Mouse (Mus musculus): ENCODE results near the gene Mast4. TPM values are rescaled to one million over a fixed set of nuclear protein-coding genes. Genes with fewer than 3 reads are reported as not detected.

Gene Mast4
- polyA plus RNA-seq, 1 experiment from 2014 or later = 24.7 TPM

DNA sequence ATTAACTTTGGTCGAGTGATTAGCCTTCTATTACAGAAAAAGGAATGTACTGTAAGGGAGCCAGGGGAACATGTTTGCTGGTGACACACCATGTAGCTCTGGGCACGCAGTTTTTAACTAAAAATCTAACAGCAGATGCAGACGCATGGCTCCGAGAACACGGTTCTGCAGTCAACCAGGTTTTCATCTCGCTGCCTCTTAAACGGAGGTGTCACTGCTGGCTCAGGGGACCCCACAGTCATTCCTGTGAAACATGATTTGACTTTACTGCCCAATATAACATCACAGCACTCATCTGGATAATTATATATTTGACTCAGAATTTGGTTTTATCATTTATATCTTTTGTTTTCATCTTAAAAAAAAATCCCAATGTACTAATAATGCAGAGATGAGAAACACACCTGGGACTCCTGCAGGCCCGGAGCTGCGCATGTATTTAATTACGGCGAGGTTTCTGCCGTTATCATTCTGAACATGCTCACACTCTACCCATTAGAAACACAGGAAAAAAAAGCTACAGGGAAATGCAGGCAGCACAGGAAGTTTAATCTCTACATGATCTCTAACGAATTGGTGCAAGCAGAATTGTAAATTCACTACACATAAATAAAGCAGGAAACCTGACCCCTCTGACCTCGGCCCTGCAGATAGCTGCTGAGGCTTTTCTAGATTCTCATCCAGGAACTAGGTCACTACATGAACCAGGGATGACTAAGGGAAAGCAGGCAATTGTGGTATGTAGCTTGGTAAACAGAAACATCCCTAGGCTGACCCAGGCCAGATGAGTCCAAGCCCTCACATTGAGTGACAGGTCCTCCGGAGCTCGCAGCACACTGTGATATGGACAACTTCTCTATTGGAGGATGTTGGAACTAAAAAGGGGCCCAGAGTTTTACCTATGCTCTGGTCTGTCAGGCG, 108.1 kb downstream of the Mast4 start:
- Histone ChIP-seq H3K4me3 (replicated peaks) (no peak overlapping the region), H3K9ac (no peak overlapping the region), H3K9me3 (replicated peaks) (no peaks in the 10 kb centered on the region), H3K36me3 (no peaks in the 10 kb centered on the region), H3K4me1 (peaks cover 16% of the 10 kb centered on the region), H3K27me3 (no peaks in the 10 kb centered on the region), H3K4me2 (no peak overlapping the region), H3K27ac (0 out of 2 replicates have a peak overlapping the region, but pooled peaks have one; percentile 6)
- WGBS = 56% methylated on average over 17 of the region's 17 CpGs
- ATAC-seq (replicated peaks; ENCODE audit: low FRiP score) = peak; percentile 52; the same call in 1 of the 2 replicates

GRCm38 (mm10) chr13:103225217-103225894, 108.9 kb downstream of the Mast4 start:
- no peaks in the 10 kb centered on the region for H3K9me3 ChIP-seq (replicated peaks)
- H3K27me3 ChIP-seq = no peaks in the 10 kb centered on the region
- no peak overlapping the region for H3K4me2 ChIP-seq
- peaks cover 24% of the 10 kb centered on the region for H3K4me1 ChIP-seq
- no peak overlapping the region for H3K4me3 ChIP-seq (replicated peaks)
- no peak overlapping the region for H3K9ac ChIP-seq
- no peaks in the 10 kb centered on the region for H3K36me3 ChIP-seq
- peak overlapping the region; percentile 18; the same call in 1 of the 2 replicates for H3K27ac ChIP-seq
- no peak for ATAC-seq (replicated peaks; ENCODE audit: low FRiP score)
- 57% methylated on average over 11 of the region's 11 CpGs for WGBS

DNA sequence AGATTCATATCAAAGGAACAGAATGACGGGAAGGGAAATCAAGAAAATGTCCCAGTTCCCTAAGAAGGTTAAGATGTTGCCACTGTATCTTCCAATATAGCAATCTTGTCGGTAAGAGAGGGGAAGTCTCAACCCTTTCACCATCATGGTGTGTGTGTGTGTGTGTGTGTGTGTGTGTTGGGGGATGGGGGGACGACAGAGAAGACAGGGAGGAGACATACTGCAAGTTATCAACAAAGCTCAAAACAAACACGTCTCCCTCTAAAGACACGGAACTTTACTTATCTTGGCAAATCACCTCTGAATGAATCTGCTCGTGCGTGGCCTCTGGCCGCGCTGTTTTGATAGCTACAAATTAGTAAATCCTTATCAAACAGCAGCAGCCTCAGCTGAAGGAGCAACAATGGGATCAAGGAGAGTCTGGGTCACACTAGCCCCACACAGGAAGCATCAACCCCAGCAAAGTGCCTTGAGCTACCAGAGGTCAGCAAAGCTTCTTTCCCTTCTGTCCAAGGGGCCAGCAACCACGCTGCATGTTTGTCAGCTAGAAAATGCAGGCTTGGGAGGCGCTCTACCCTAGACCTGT, 113.7 kb downstream of the Mast4 start:
- WGBS = 48% methylated on average over 11 of the region's 11 CpGs
- Histone ChIP-seq H3K4me1 (peaks cover 14% of the 10 kb centered on the region), H3K9ac (no peak overlapping the region), H3K9me3 (replicated peaks) (no peaks in the 10 kb centered on the region), H3K27ac (no peak overlapping the region), H3K4me2 (no peak overlapping the region), H3K4me3 (replicated peaks) (no peak overlapping the region), H3K27me3 (no peaks in the 10 kb centered on the region), H3K36me3 (no peaks in the 10 kb centered on the region)
- no peak for ATAC-seq (replicated peaks; ENCODE audit: low FRiP score)

DNA sequence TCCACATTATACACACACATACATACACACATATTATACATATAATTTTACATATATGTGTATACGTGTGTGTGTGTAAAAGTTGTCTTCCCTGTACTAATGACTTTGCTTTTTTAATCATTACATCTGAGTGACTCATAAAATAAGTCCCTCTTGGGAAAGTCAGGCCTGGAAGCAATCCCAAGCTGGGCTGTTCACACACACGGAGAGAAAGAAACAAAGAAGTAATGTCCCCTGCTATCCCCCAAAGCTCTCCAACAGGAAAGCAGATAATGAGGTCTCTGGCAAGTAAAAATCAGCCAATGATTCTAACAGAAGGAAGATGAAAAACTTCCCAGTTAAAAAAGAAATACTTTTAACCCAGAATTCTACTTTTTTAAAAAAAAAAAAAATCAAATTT, 114.3 kb downstream of the Mast4 start:
- ATAC-seq (replicated peaks; ENCODE audit: low FRiP score) = no peak
- 39% methylated on average over 2 of the region's 2 CpGs for WGBS
- no peak overlapping the region for H3K27ac ChIP-seq

DNA sequence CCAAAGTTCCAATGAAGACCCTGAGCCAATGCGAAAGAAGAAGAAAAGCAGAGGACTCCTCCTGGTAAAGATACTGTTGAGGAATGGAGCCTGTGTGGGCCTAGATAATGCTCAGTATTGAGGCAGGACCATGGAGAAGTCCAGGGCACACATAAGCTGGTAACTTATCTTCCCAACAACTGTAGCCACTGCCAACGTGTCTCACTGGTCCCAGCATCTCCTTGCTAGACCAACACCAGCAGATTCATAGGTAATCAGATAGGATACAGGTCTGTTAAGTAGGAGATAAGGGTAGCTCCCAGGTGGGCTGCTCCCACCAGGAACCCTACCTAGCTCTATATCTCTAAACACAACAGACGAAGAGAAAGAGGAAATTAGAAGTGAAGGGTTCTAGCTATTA, 116.8 kb downstream of the Mast4 start:
- no peak overlapping the region for H3K4me2 ChIP-seq
- peaks cover 10% of the 10 kb centered on the region for H3K4me1 ChIP-seq
- H3K36me3 ChIP-seq = no peaks in the 10 kb centered on the region
- ATAC-seq (replicated peaks; ENCODE audit: low FRiP score) = no peak
- H3K9ac ChIP-seq = no peak overlapping the region
- H3K27me3 ChIP-seq = no peaks in the 10 kb centered on the region
- H3K4me3 ChIP-seq (replicated peaks) = no peak overlapping the region
- no peak overlapping the region for H3K27ac ChIP-seq
- WGBS = 85% methylated on average over 3 of the region's 3 CpGs
- H3K9me3 ChIP-seq (replicated peaks) = no peaks in the 10 kb centered on the region

More for the DNA sequence above, 114.3 kb downstream of the Mast4 start:
- peaks cover 9% of the 10 kb centered on the region for H3K4me1 ChIP-seq
- no peak overlapping the region for H3K9ac ChIP-seq
- no peak overlapping the region for H3K4me2 ChIP-seq
- no peaks in the 10 kb centered on the region for H3K27me3 ChIP-seq
- no peaks in the 10 kb centered on the region for H3K36me3 ChIP-seq
- no peak overlapping the region for H3K4me3 ChIP-seq (replicated peaks)
- no peaks in the 10 kb centered on the region for H3K9me3 ChIP-seq (replicated peaks)

- peaks cover 12% of the 10 kb centered on the region for H3K4me1 ChIP-seq
- WGBS = 77% methylated on average over 3 of the region's 3 CpGs
- 0 out of 2 replicates have a peak, but pooled peaks have one; percentile 22 for ATAC-seq (replicated peaks; ENCODE audit: low FRiP score)
These were observed 119.8 kb downstream of the Mast4 start for GRCm38 (mm10) chr13:103214506-103214905.

GRCm38 (mm10) chr13:103211953-103212352, 122.3 kb downstream of the Mast4 start:
- H3K27ac ChIP-seq = 0 out of 2 replicates have a peak overlapping the region, but pooled peaks have one; percentile 41
- H3K36me3 ChIP-seq = no peaks in the 10 kb centered on the region
- H3K4me3 ChIP-seq (replicated peaks) = no peak overlapping the region
- 53% methylated on average over 6 of the region's 6 CpGs for WGBS
- ATAC-seq (replicated peaks; ENCODE audit: low FRiP score) = no peak
- H3K4me2 ChIP-seq = 0 out of 2 replicates have a peak overlapping the region, but pooled peaks have one; percentile 8
- H3K27me3 ChIP-seq = no peaks in the 10 kb centered on the region
- peaks cover 12% of the 10 kb centered on the region for H3K4me1 ChIP-seq
- H3K9me3 ChIP-seq (replicated peaks) = no peaks in the 10 kb centered on the region
- no peak overlapping the region for H3K9ac ChIP-seq

More at GRCm38 (mm10) chr13:103214506-103214905, 119.8 kb downstream of the Mast4 start:
- Histone ChIP-seq H3K27ac (no peak overlapping the region), H3K36me3 (no peaks in the 10 kb centered on the region), H3K27me3 (no peaks in the 10 kb centered on the region), H3K4me2 (no peak overlapping the region), H3K9me3 (replicated peaks) (no peaks in the 10 kb centered on the region), H3K4me3 (replicated peaks) (no peak overlapping the region), H3K9ac (no peak overlapping the region)

GRCm38 (mm10) chr13:103211501-103211941, 122.8 kb downstream of the Mast4 start:
- 43% methylated on average over 11 of the region's 11 CpGs for WGBS
- Histone ChIP-seq H3K27ac (peak overlapping the region; percentile 41; the same call in 1 of the 2 replicates), H3K4me3 (replicated peaks) (no peak overlapping the region), H3K4me1 (peaks cover 12% of the 10 kb centered on the region), H3K9ac (no peak overlapping the region), H3K27me3 (no peaks in the 10 kb centered on the region), H3K36me3 (no peaks in the 10 kb centered on the region), H3K4me2 (0 out of 2 replicates have a peak overlapping the region, but pooled peaks have one; percentile 8), H3K9me3 (replicated peaks) (no peaks in the 10 kb centered on the region)
- ATAC-seq (replicated peaks; ENCODE audit: low FRiP score) = 0 out of 2 replicates have a peak, but pooled peaks have one; percentile 49

- no peak overlapping the region for H3K4me2 ChIP-seq
- no peak overlapping the region for H3K9ac ChIP-seq
- H3K27me3 ChIP-seq = no peaks in the 10 kb centered on the region
- peaks cover 12% of the 10 kb centered on the region for H3K4me1 ChIP-seq
- no peaks in the 10 kb centered on the region for H3K36me3 ChIP-seq
- WGBS = 64% methylated on average over 4 of the region's 4 CpGs
- H3K4me3 ChIP-seq (replicated peaks) = no peak overlapping the region
- no peak overlapping the region for H3K27ac ChIP-seq
- H3K9me3 ChIP-seq (replicated peaks) = no peaks in the 10 kb centered on the region
- ATAC-seq (replicated peaks; ENCODE audit: low FRiP score) = no peak
These were observed 123.6 kb downstream of the Mast4 start for GRCm38 (mm10) chr13:103210746-103211145.

DNA sequence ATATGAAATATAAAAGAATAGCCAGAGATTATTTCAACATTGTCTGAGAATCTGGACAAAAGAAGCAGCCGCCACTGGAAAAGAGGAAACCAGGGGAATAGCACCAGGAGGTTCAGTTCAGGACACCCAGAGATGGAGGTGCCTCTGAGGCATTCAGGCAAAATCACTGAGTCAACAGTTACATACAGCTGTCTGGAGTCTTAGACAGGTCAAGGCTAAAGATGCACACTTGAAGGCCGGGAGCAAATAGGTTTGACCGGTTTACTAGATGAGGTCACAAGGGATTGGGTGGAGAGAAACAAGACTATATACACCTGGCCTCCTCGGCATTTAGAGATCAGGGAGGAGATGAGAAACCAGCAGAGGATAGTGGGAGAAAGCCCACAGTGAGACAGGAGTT, 127.1 kb downstream of the Mast4 start:
- Histone ChIP-seq H3K9ac (no peak overlapping the region), H3K36me3 (no peaks in the 10 kb centered on the region), H3K4me2 (no peak overlapping the region), H3K27ac (no peak overlapping the region), H3K9me3 (replicated peaks) (no peaks in the 10 kb centered on the region), H3K4me1 (peaks cover 10% of the 10 kb centered on the region), H3K4me3 (replicated peaks) (no peak overlapping the region), H3K27me3 (no peaks in the 10 kb centered on the region)
- ATAC-seq (replicated peaks; ENCODE audit: low FRiP score) = no peak
- 87% methylated on average over 4 of the region's 4 CpGs for WGBS

GRCm38 (mm10) chr13:103206644-103207043, 127.7 kb downstream of the Mast4 start:
- peaks cover 5% of the 10 kb centered on the region for H3K4me1 ChIP-seq
- no peak overlapping the region for H3K4me2 ChIP-seq
- 83% methylated on average over 9 of the region's 9 CpGs for WGBS

More at GRCm38 (mm10) chr13:103206644-103207043, 127.7 kb downstream of the Mast4 start:
- H3K9me3 ChIP-seq (replicated peaks) = no peaks in the 10 kb centered on the region
- H3K27ac ChIP-seq = no peak overlapping the region
- H3K9ac ChIP-seq = no peak overlapping the region
- no peaks in the 10 kb centered on the region for H3K27me3 ChIP-seq
- H3K4me3 ChIP-seq (replicated peaks) = no peak overlapping the region
- no peaks in the 10 kb centered on the region for H3K36me3 ChIP-seq
- no peak for ATAC-seq (replicated peaks; ENCODE audit: low FRiP score)
